Mouse (Mus musculus): ENCODE data around the gene Pkmyt1. TPM values are rescaled to one million over a fixed set of nuclear protein-coding genes. Genes with fewer than 3 reads are reported as not detected.

The Pkmyt1 gene
- polyA plus RNA-seq, 1 experiment from 2014 or later, result 32.4 TPM

DNA sequence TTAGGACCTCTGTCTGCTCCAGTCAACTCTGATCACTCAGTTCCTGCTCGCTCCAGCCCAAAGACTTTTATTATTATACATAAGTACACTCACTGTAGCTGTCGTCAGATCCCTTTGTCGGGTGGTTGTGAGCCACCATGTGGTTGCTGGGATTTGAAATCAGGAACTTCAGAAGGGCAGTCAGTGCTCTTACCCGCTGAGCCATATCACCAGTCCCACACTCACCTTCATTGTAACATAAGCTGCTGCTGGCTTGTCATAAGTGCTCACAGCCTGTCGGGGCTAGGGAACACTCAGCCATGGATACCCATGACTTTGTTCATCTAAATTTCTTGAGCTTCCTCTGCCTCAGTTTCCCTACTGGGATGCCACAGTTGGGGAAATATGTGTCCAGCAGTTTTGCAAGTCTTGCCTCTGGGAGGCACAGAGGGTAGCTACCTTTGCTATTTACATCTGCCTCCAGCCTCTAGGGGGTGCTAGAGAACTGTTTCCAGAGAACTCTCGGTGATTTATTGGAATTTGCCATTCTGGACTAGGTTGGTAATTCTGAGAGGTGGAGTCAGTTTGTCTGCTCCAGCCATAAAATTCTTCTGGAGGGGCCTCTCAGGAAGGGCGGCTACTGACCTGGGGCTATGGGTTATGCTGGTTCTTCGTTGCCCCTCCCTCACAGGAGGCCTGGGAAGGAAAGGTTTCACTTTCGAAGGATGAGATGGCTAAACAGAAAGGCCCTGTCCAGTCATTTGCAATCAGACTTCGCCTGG is 22.7 kb downstream of the Pkmyt1 start:
- H3K4me2 ChIP-seq, result peak overlapping the region; percentile 58
- no peak overlapping the region for H3K27ac ChIP-seq (ENCODE audit: poor library complexity, severe bottlenecking)
- peaks cover 22% of the 10 kb centered on the region for H3K4me1 ChIP-seq (replicated peaks)
- no peak overlapping the region for H3K9ac ChIP-seq
- peak overlapping the region; percentile 29; the same call in 1 of the 2 replicates for H3K4me3 ChIP-seq
- 33% methylated on average over 10 of the region's 10 CpGs for WGBS
- peaks cover 50% of the 10 kb centered on the region for H3K27me3 ChIP-seq (replicated peaks)
- no peaks in the 10 kb centered on the region for H3K9me3 ChIP-seq (replicated peaks)
- peaks cover 27% of the 10 kb centered on the region for H3K36me3 ChIP-seq
- peak; percentile 16; the same call in 1 of the 2 replicates for ATAC-seq (ENCODE audit: insufficient number of reproducible peaks, low FRiP score)

DNA sequence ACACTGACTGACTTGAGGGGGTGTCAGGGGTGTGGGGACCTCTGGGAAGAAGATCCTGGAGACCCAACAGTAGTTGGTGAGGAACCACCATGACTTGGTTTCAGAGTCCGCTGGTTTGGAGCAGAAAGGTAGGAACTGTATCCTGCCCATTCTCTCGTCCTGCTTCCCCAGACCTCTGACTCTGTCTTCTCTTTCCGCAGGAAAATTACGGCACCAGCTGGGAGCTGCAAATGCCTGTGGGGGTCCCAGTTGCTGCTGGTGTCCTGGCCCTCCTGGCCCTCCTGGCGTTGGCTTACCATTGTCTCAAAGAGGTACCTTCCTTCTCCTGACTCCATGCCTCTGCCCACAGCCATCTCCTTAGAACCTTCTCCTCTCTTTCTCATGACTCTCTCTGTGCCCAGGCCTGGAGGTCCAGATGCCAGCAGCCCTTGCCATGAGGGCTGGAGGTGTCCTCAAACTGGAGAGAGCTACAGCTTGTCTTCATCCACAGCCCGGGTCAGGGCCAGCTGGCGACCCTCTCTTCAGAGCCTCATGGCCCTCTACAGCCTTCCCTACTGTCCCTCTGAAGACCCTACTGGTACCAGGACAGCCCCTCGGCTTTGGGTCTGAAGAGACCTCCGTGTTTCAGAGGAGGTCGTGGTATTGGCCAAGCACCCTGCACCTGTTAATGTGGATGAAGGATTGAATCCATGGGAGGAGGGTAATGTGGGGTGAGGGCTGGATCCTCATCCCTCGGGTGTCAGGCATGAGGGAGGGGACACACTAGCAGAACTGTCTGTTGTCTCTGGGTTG is 23.5 kb downstream of the Pkmyt1 start:
- ATAC-seq (ENCODE audit: insufficient number of reproducible peaks, low FRiP score), result no peak; the same call in 1 of the 2 replicates
- Histone ChIP-seq H3K4me1 (replicated peaks) (peaks cover 18% of the 10 kb centered on the region), H3K4me3 (no peak overlapping the region), H3K9me3 (replicated peaks) (no peaks in the 10 kb centered on the region), H3K27me3 (replicated peaks) (peaks cover 42% of the 10 kb centered on the region), H3K36me3 (peaks cover 34% of the 10 kb centered on the region), H3K4me2 (peak overlapping the region; percentile 58), H3K9ac (no peak overlapping the region), H3K27ac (ENCODE audit: poor library complexity, severe bottlenecking) (no peak overlapping the region)
- WGBS, result 71% methylated on average over 11 of the region's 11 CpGs

DNA sequence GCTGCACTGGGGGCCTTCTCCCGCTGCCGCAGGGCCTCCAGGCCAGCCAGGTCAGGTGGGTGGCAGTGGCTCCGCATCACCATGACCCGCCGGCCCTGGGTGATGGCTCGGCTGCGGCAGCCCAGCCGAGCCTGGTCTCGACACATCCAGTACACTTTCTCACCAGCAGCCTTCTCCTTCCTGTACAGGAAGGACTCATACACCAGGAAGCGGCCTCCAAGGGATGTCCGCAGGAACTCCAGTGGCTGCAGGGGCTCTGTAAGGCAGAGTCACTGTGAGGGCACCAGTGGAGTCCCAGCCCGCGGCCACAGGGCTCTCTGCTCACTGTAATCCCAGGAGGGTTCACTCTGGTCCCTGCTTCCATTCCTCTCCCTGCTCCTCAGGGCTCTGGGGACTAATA is 29.6 kb downstream of the Pkmyt1 start:
- Histone ChIP-seq H3K36me3 (peaks cover 93% of the 10 kb centered on the region), H3K27me3 (replicated peaks) (no peaks in the 10 kb centered on the region), H3K9ac (no peak overlapping the region), H3K4me2 (no peak overlapping the region), H3K4me1 (replicated peaks) (no peaks in the 10 kb centered on the region), H3K9me3 (replicated peaks) (no peaks in the 10 kb centered on the region), H3K4me3 (no peak overlapping the region), H3K27ac (ENCODE audit: poor library complexity, severe bottlenecking) (no peak overlapping the region)
- ATAC-seq (ENCODE audit: insufficient number of reproducible peaks, low FRiP score), result no peak
- WGBS, result 83% methylated on average over 13 of the region's 13 CpGs

DNA sequence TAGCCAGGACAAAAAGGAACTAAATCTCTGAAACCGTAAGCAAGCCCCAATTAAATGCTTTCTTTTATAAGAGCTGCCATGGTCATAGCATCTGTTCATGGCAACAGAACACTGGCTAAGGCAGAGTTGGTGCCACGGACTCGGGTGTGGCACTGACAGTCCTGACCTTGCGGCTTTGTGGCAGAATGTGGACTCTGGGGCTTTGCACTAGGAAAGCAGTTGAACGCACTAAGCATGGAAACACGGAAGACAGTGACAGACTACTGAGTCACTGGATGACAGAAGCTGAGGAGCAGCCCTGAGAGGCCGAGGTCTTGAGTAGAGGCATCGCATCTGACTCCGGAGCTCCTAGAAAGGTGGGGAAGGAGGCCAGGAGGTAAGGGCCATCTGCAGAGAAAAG is 31.4 kb downstream of the Pkmyt1 start:
- Histone ChIP-seq H3K4me2 (no peak overlapping the region), H3K4me3 (no peak overlapping the region), H3K27me3 (replicated peaks) (no peaks in the 10 kb centered on the region), H3K9ac (no peak overlapping the region), H3K27ac (ENCODE audit: poor library complexity, severe bottlenecking) (no peak overlapping the region), H3K36me3 (peaks cover 98% of the 10 kb centered on the region), H3K9me3 (replicated peaks) (no peaks in the 10 kb centered on the region), H3K4me1 (replicated peaks) (no peaks in the 10 kb centered on the region)
- ATAC-seq (ENCODE audit: insufficient number of reproducible peaks, low FRiP score), result no peak
- WGBS, result 93% methylated on average over 9 of the region's 9 CpGs

DNA sequence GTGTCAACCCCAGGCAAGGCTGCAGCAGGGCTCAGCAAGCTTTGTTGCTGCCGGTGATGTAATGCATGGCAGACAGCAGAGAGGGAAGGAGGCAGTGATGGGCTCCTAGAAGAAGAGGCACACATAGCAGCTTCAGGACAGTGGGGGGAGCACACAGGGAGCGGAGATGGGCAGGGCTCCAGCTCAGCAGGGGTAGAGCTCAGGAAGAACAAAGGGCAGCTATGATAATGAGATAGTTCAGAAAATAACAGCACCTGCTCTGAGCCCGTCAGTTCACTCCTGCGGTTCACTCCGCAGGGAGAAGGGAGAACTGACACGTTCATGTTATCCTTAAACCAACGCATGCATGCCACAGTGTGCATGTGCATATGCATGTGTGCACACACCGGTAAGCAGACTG is 32.7 kb downstream of the Pkmyt1 start:
- no peak overlapping the region for H3K4me2 ChIP-seq
- H3K4me3 ChIP-seq, result no peak overlapping the region
- H3K9me3 ChIP-seq (replicated peaks), result no peaks in the 10 kb centered on the region
- H3K4me1 ChIP-seq (replicated peaks), result no peaks in the 10 kb centered on the region
- no peak overlapping the region for H3K9ac ChIP-seq
- 83% methylated on average over 8 of the region's 8 CpGs for WGBS
- no peaks in the 10 kb centered on the region for H3K27me3 ChIP-seq (replicated peaks)
- H3K27ac ChIP-seq (ENCODE audit: poor library complexity, severe bottlenecking), result no peak overlapping the region
- no peak for ATAC-seq (ENCODE audit: insufficient number of reproducible peaks, low FRiP score)
- peaks cover 92% of the 10 kb centered on the region for H3K36me3 ChIP-seq

DNA sequence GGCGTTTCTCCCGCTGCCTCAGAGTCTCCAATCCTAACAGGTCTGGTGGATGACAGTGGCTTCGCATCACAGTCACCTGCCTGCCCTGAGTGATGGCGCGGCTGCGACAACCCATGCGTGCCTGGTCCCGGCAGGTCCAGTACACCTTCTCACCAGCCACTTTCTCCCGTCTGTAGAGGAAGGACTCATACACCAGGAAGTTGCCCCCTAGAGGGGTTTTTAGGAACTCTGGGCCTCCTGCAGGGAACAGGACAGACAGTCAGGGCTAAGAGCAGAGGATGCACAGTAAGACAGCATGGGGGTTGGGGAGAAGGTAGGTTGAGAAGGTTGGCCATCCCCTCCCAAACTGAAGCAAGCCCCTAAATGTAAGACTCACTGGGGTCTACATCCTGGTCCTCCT is 34.1 kb downstream of the Pkmyt1 start:
- no peaks in the 10 kb centered on the region for H3K4me1 ChIP-seq (replicated peaks)
- H3K27me3 ChIP-seq (replicated peaks), result no peaks in the 10 kb centered on the region
- no peaks in the 10 kb centered on the region for H3K9me3 ChIP-seq (replicated peaks)
- no peak overlapping the region for H3K27ac ChIP-seq (ENCODE audit: poor library complexity, severe bottlenecking)
- H3K4me2 ChIP-seq, result no peak overlapping the region
- no peak overlapping the region for H3K9ac ChIP-seq
- peaks cover 79% of the 10 kb centered on the region for H3K36me3 ChIP-seq
- no peak overlapping the region for H3K4me3 ChIP-seq
- ATAC-seq (ENCODE audit: insufficient number of reproducible peaks, low FRiP score), result no peak
- WGBS, result 89% methylated on average over 9 of the region's 9 CpGs

DNA sequence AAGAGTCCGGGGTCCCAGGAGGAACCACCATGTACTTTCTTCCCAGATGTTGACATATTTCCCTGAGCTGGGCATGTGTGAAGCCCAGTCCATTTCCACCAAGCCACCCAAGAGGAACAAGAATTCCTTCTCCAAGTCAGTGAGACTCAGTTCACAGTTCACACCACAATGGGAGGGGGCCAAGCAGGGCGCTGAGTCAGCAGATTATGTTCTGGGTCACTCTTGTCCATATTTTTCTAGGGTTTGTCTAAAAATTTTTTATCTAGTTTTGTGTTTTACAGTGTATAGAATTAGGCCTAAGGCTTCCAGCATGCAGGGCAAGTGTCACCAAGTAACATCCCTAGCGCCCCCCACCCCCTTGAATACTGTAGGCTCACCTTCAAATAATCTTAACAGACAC is 35.0 kb downstream of the Pkmyt1 start:
- peaks cover 73% of the 10 kb centered on the region for H3K36me3 ChIP-seq
- WGBS, result 91% methylated on average over 3 of the region's 3 CpGs

DNA sequence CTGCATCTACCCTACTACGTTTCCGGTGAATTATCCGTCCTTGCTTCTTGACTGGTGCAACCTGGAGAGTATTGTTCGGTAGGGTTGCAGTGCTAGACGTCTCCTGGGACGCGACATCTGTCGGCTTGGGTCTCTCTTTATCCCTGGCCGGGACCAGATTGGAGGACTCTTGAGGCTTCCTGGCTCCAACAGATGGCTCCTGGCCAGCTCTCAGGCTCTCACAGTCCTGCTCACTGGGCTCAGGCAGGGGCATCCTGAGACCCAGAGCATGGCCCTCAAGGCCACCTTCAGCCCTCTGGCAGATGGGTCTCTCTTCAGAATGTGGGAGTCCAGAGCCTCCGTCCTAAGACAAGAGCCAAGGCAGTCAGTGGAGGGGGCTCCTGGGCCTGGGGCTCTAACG is 36.8 kb downstream of the Pkmyt1 start:
- no peaks in the 10 kb centered on the region for H3K27me3 ChIP-seq (replicated peaks)
- 86% methylated on average over 11 of the region's 11 CpGs for WGBS
- no peaks in the 10 kb centered on the region for H3K9me3 ChIP-seq (replicated peaks)
- H3K4me3 ChIP-seq, result no peak overlapping the region
- no peak for ATAC-seq (ENCODE audit: insufficient number of reproducible peaks, low FRiP score)
- peaks cover 56% of the 10 kb centered on the region for H3K36me3 ChIP-seq
- no peak overlapping the region for H3K4me2 ChIP-seq
- no peaks in the 10 kb centered on the region for H3K4me1 ChIP-seq (replicated peaks)
- no peak overlapping the region for H3K27ac ChIP-seq (ENCODE audit: poor library complexity, severe bottlenecking)
- no peak overlapping the region for H3K9ac ChIP-seq

More for the DNA sequence above, 35.0 kb downstream of the Pkmyt1 start:
- H3K27ac ChIP-seq (ENCODE audit: poor library complexity, severe bottlenecking), result no peak overlapping the region
- no peaks in the 10 kb centered on the region for H3K27me3 ChIP-seq (replicated peaks)
- H3K9me3 ChIP-seq (replicated peaks), result no peaks in the 10 kb centered on the region
- no peak for ATAC-seq (ENCODE audit: insufficient number of reproducible peaks, low FRiP score)
- H3K9ac ChIP-seq, result no peak overlapping the region
- no peak overlapping the region for H3K4me3 ChIP-seq
- H3K4me1 ChIP-seq (replicated peaks), result no peaks in the 10 kb centered on the region
- H3K4me2 ChIP-seq, result no peak overlapping the region

DNA sequence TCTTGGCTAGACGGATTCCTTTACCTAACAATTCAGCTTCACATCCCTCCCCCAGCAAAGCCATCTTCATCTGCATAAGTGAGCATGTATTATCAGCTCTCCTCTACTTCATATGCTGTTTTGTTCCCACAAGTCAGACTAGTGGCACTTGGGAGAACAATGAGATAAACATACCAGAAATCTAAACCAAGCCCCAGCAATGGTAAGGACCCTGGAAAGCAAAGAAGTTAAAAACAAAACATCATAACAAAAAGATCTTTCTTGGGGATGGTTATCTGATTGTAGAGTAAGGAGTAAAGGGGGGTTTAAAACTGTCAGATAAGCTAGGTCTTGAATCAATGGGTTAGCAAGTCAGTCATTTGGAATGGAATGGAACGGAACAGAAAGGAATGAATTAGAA is 44.4 kb downstream of the Pkmyt1 start:
- H3K4me2 ChIP-seq, result peak overlapping the region; percentile 80
- peaks cover 15% of the 10 kb centered on the region for H3K36me3 ChIP-seq
- H3K4me1 ChIP-seq (replicated peaks), result peaks cover 8% of the 10 kb centered on the region
- peak overlapping the region; percentile 87 for H3K4me3 ChIP-seq
- peak overlapping the region; percentile 93 for H3K9ac ChIP-seq
- no peaks in the 10 kb centered on the region for H3K9me3 ChIP-seq (replicated peaks)
- ATAC-seq (ENCODE audit: insufficient number of reproducible peaks, low FRiP score), result no peak
- no peaks in the 10 kb centered on the region for H3K27me3 ChIP-seq (replicated peaks)
- 14% methylated on average over 2 of the region's 2 CpGs for WGBS
- peak overlapping the region; percentile 82 for H3K27ac ChIP-seq (ENCODE audit: poor library complexity, severe bottlenecking)

DNA sequence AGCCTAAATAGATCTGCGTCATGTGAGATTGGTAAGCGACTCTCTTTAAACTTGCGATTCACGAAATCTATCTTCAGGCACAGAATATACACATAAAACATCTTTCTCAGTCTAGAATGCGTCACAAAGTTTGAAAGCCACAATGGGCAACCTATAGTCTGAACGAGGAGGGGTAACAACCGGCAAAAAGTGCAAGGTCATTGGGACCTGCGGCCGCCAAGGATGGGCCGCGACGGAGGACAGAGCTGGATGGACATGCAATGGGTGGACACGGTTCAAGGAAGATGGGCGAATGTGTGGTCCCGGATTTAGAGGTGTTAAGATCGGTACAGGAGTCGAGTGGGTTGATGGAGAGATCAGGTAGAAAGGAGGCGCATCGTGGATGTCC is 44.8 kb downstream of the Pkmyt1 start:
- peaks cover 15% of the 10 kb centered on the region for H3K36me3 ChIP-seq
- H3K27me3 ChIP-seq (replicated peaks), result no peaks in the 10 kb centered on the region
- H3K27ac ChIP-seq (ENCODE audit: poor library complexity, severe bottlenecking), result peak overlapping the region; percentile 82
- peak overlapping the region; percentile 80 for H3K4me2 ChIP-seq
- H3K4me3 ChIP-seq, result peak overlapping the region; percentile 87
- under 1% methylated on average over 19 of the region's 19 CpGs for WGBS
- no peaks in the 10 kb centered on the region for H3K9me3 ChIP-seq (replicated peaks)
- H3K4me1 ChIP-seq (replicated peaks), result peaks cover 8% of the 10 kb centered on the region
- peak overlapping the region; percentile 93 for H3K9ac ChIP-seq
- peak; percentile 65 for ATAC-seq (ENCODE audit: insufficient number of reproducible peaks, low FRiP score)
